Mouse (Mus musculus) stomach, embryonic 16.5 days (tissue): ENCODE measurements around the gene Taf6l. TPM values are rescaled to one million over a fixed set of nuclear protein-coding genes. Genes with fewer than 3 reads are reported as not detected.

Experiments used
- ATAC-seq: fragments of 200-750 bp; cut with Nextera tagmentation; 2 replicates; pipeline ENCODE4 v1.8.0; 2017; ENCODE audit warnings: moderate number of reproducible peaks, moderate TSS enrichment; ENCODE audit not compliant: insufficient read depth, low FRiP score
- H3K27ac ChIP-seq: fragments of 300-500 bp; sonication (generic); 2 replicates; pipeline ENCODE4 v1.5.1; 2014; ENCODE audit warnings: low read length
- H3K27me3 ChIP-seq: fragments of 300-500 bp; sonication (generic); 2 replicates; pipeline ENCODE4 v1.6.1; 2014; ENCODE audit warnings: low read length, control low read depth, mixed read lengths; ENCODE audit not compliant: control insufficient read depth, insufficient read depth
- H3K36me3 ChIP-seq: fragments of 300-500 bp; sonication (generic); 2 replicates; pipeline ENCODE4 v1.6.1; 2014; ENCODE audit warnings: low read length; ENCODE audit not compliant: control insufficient read depth, insufficient read depth
- H3K4me1 ChIP-seq: fragments of 300-500 bp; sonication (generic); 2 replicates; pipeline ENCODE4 v1.6.1; 2014; ENCODE audit warnings: low read length, control low read depth, mixed read lengths; ENCODE audit not compliant: control insufficient read depth, insufficient read depth
- H3K4me2 ChIP-seq: fragments of 300-500 bp; sonication (generic); 2 replicates; pipeline ENCODE4 v1.6.1; 2014; ENCODE audit warnings: low read depth, low read length, mixed read lengths
- H3K4me3 ChIP-seq: fragments of 300-500 bp; sonication (generic); replicated peaks from 2 replicates; pipeline ENCODE4 v1.5.1; 2014; ENCODE audit warnings: mild to moderate bottlenecking, low read length
- H3K9ac ChIP-seq: fragments of 300-500 bp; sonication (generic); 2 replicates; pipeline ENCODE4 v1.6.1; 2014; ENCODE audit warnings: low read length
- H3K9me3 ChIP-seq: fragments of 300-500 bp; sonication (generic); replicated peaks from 2 replicates; pipeline ENCODE4 v1.6.1; 2016; ENCODE audit warnings: low read length, control low read depth; ENCODE audit not compliant: control insufficient read depth
- whole genome bisulfite sequencing: fragments of 180-500 bp; shearing (Covaris S2); extraction: QIAGEN DNeasy Blood & Tissue Kit; methylation state at CpG from one replicate; pipeline ENCODE4 v1.1.7; 2014; 5-methylcytosine and 5-hydroxymethylcytosine counted together
- polyA plus RNA-seq: library from polyadenylated mRNA; unstranded; fragments of >200 nt; fragmentation: Nextera tagmentation; extraction: Ambion mirVana; gene quantifications from 2 replicates; pipeline ENCODE4 v1.2.1, GENCODE M21; 2015

The Taf6l gene
- polyA plus RNA-seq, 1 experiment from 2014 or later, result 19.8 TPM

- Histone ChIP-seq H3K9ac (peak overlapping the region; percentile 96; the same call in 1 of the 2 replicates), H3K4me3 (peak overlapping the region; percentile 88; the same call in 1 of the 2 replicates), H3K4me1 (peaks cover 16% of the 10 kb centered on the region), H3K9me3 (no peaks in the 10 kb centered on the region), H3K27me3 (no peaks in the 10 kb centered on the region), H3K36me3 (peaks cover 7% of the 10 kb centered on the region; the same call in 1 of the 2 replicates), H3K27ac (no peak overlapping the region), H3K4me2 (peak overlapping the region; percentile 53)
- no peak for ATAC-seq
- 51% methylated on average over 3 of the region's 3 CpGs for WGBS
Measured at GRCm38 (mm10) chr19:8755652-8756051, 30.6 kb downstream of the Taf6l start.

- H3K27ac ChIP-seq, result no peak overlapping the region
- WGBS, result 69% methylated on average over 2 of the region's 2 CpGs
- H3K4me3 ChIP-seq, result no peak overlapping the region
- no peak overlapping the region for H3K4me2 ChIP-seq
- H3K4me1 ChIP-seq, result peaks cover 7% of the 10 kb centered on the region
- no peaks in the 10 kb centered on the region for H3K27me3 ChIP-seq
- no peak for ATAC-seq
- H3K9ac ChIP-seq, result no peak overlapping the region
- H3K36me3 ChIP-seq, result peaks cover 41% of the 10 kb centered on the region
- H3K9me3 ChIP-seq, result no peaks in the 10 kb centered on the region
Measured at GRCm38 (mm10) chr19:8747368-8747767, 38.8 kb downstream of the Taf6l start.

- H3K27ac ChIP-seq, result no peak overlapping the region
- H3K4me3 ChIP-seq, result no peak overlapping the region
- 100% methylated on average over 1 of the region's 1 CpGs for WGBS
- ATAC-seq, result no peak
- H3K9me3 ChIP-seq, result no peaks in the 10 kb centered on the region
- H3K36me3 ChIP-seq, result peaks cover 43% of the 10 kb centered on the region
- H3K4me2 ChIP-seq, result no peak overlapping the region
- no peaks in the 10 kb centered on the region for H3K27me3 ChIP-seq
- no peak overlapping the region for H3K9ac ChIP-seq
- peaks cover 12% of the 10 kb centered on the region for H3K4me1 ChIP-seq
Measured at GRCm38 (mm10) chr19:8745382-8745781, 40.8 kb downstream of the Taf6l start.

- H3K9ac ChIP-seq, result peak overlapping the region; percentile 82
- no peaks in the 10 kb centered on the region for H3K9me3 ChIP-seq
- H3K27ac ChIP-seq, result peak overlapping the region; percentile 98
- H3K4me1 ChIP-seq, result peaks cover 14% of the 10 kb centered on the region
- no peaks in the 10 kb centered on the region for H3K27me3 ChIP-seq
- ATAC-seq, result no peak
- peak overlapping the region; percentile 79 for H3K4me2 ChIP-seq
- peaks cover 29% of the 10 kb centered on the region for H3K36me3 ChIP-seq
- peak overlapping the region; percentile 81 for H3K4me3 ChIP-seq
- WGBS, result 11% methylated on average over 14 of the region's 14 CpGs
Measured at GRCm38 (mm10) chr19:8742176-8742575, 44.0 kb downstream of the Taf6l start.

GRCm38 (mm10) chr19:8741243-8741869, 44.9 kb downstream of the Taf6l start, which contains the start of gene Stx5a:
Gene Stx5a, plus strand, starts transcription at chr19:8741413.
- peaks cover 14% of the 10 kb centered on the region for H3K4me1 ChIP-seq
- H3K9ac ChIP-seq, result peak within 1 kb of the TSS; percentile 82
- no peaks in the 10 kb centered on the region for H3K9me3 ChIP-seq
- no peaks in the 10 kb centered on the region for H3K27me3 ChIP-seq
- H3K27ac ChIP-seq, result peak within 1 kb of the TSS; percentile 98
- H3K4me3 ChIP-seq, result peak within 1 kb of the TSS; percentile 81
- under 1% methylated on average over 36 of the region's 36 CpGs for WGBS
- peak within 1 kb of the TSS; percentile 79 for H3K4me2 ChIP-seq
- ATAC-seq, result peak; percentile 97
- peaks cover 24% of the 10 kb centered on the region for H3K36me3 ChIP-seq

GRCm38 (mm10) chr19:8740603-8741002, 45.6 kb downstream of the Taf6l start, which contains the start of gene 1700092M07Rik:
Gene 1700092M07Rik, plus strand, starts transcription at chr19:8740718.
- peak within 1 kb of the TSS; percentile 81 for H3K4me3 ChIP-seq
- no peaks in the 10 kb centered on the region for H3K27me3 ChIP-seq
- H3K9ac ChIP-seq, result peak within 1 kb of the TSS; percentile 82
- WGBS, result 62% methylated on average over 14 of the region's 14 CpGs
- no peak for ATAC-seq
- H3K4me1 ChIP-seq, result peaks cover 14% of the 10 kb centered on the region
- H3K36me3 ChIP-seq, result peaks cover 24% of the 10 kb centered on the region
- peak within 1 kb of the TSS; percentile 98 for H3K27ac ChIP-seq
- no peaks in the 10 kb centered on the region for H3K9me3 ChIP-seq
- peak within 1 kb of the TSS; percentile 59 for H3K4me2 ChIP-seq

GRCm38 (mm10) chr19:8739646-8740045, 46.6 kb downstream of the Taf6l start:
- H3K9ac ChIP-seq, result no peak overlapping the region
- no peak overlapping the region for H3K4me2 ChIP-seq
- no peak for ATAC-seq
- no peaks in the 10 kb centered on the region for H3K9me3 ChIP-seq
- WGBS, result 94% methylated on average over 6 of the region's 6 CpGs
- H3K36me3 ChIP-seq, result peaks cover 18% of the 10 kb centered on the region
- peaks cover 14% of the 10 kb centered on the region for H3K4me1 ChIP-seq
- H3K4me3 ChIP-seq, result no peak overlapping the region
- H3K27me3 ChIP-seq, result no peaks in the 10 kb centered on the region
- no peak overlapping the region for H3K27ac ChIP-seq

- peaks cover 14% of the 10 kb centered on the region for H3K4me1 ChIP-seq
- no peak for ATAC-seq
- no peak overlapping the region for H3K4me2 ChIP-seq
- H3K36me3 ChIP-seq, result peaks cover 17% of the 10 kb centered on the region
- 88% methylated on average over 7 of the region's 7 CpGs for WGBS
- no peak overlapping the region for H3K4me3 ChIP-seq
- H3K27ac ChIP-seq, result no peak overlapping the region
- no peak overlapping the region for H3K9ac ChIP-seq
- H3K27me3 ChIP-seq, result no peaks in the 10 kb centered on the region
- no peaks in the 10 kb centered on the region for H3K9me3 ChIP-seq
Measured at GRCm38 (mm10) chr19:8738911-8739310, 47.3 kb downstream of the Taf6l start.

GRCm38 (mm10) chr19:8736160-8736467, 50.1 kb downstream of the Taf6l start:
- peak overlapping the region; percentile 94 for H3K4me3 ChIP-seq
- H3K9me3 ChIP-seq, result no peaks in the 10 kb centered on the region
- ATAC-seq, result peak; percentile 6; the same call in 1 of the 2 replicates
- peak overlapping the region; percentile 92 for H3K9ac ChIP-seq
- no peaks in the 10 kb centered on the region for H3K27me3 ChIP-seq
- peak overlapping the region; percentile 74 for H3K4me2 ChIP-seq
- WGBS, result 1% methylated on average over 11 of the region's 11 CpGs
- peak overlapping the region; percentile 30 for H3K27ac ChIP-seq
- H3K4me1 ChIP-seq, result peaks cover 8% of the 10 kb centered on the region
- peaks cover 11% of the 10 kb centered on the region for H3K36me3 ChIP-seq
